Mouse (Mus musculus) midbrain, embryonic 16.5 days (tissue): ENCODE measurements around the gene Plekhm2. TPM values are rescaled to one million over a fixed set of nuclear protein-coding genes. Genes with fewer than 3 reads are reported as not detected.

Experiments
- ATAC-seq: fragments of 200-750 bp; cut with Nextera tagmentation; 2 replicates; pipeline ENCODE4 v1.8.0; 2017; ENCODE audit warnings: moderate TSS enrichment
- H3K27ac ChIP-seq: fragments of 300-500 bp; sonication (generic); 2 replicates; pipeline ENCODE4 v1.5.1; 2014; ENCODE audit warnings: mild to moderate bottlenecking, low read length, mixed read lengths
- H3K27me3 ChIP-seq: fragments of 300-500 bp; sonication (generic); 2 replicates; pipeline ENCODE4 v1.6.1; 2014; ENCODE audit warnings: low read depth, low read length, mixed read lengths; ENCODE audit not compliant: control insufficient read depth, insufficient read depth
- H3K36me3 ChIP-seq: fragments of 300-500 bp; sonication (generic); 2 replicates; pipeline ENCODE4 v1.6.1; 2014; ENCODE audit warnings: mild to moderate bottlenecking, low read length, moderate library complexity, mixed read lengths; ENCODE audit not compliant: control insufficient read depth, insufficient read depth
- H3K4me1 ChIP-seq: fragments of 300-500 bp; sonication (generic); 2 replicates; pipeline ENCODE4 v1.6.1; 2014; ENCODE audit warnings: mild to moderate bottlenecking, low read length, mixed read lengths; ENCODE audit not compliant: control insufficient read depth, insufficient read depth
- H3K4me2 ChIP-seq: fragments of 300-500 bp; sonication (generic); 2 replicates; pipeline ENCODE4 v1.6.1; 2014; ENCODE audit warnings: mild to moderate bottlenecking, low read length, mixed read lengths
- H3K4me3 ChIP-seq: fragments of 300-500 bp; sonication (generic); 2 replicates; pipeline ENCODE4 v1.5.1; 2014; ENCODE audit warnings: low read depth, mild to moderate bottlenecking, low read length, moderate library complexity, mixed read lengths
- H3K9ac ChIP-seq: fragments of 300-500 bp; sonication (generic); 2 replicates; pipeline ENCODE4 v1.6.1; 2014; ENCODE audit warnings: low read depth, low read length, mixed read lengths
- H3K9me3 ChIP-seq: fragments of 300-500 bp; sonication (generic); replicated peaks from 2 replicates; pipeline ENCODE4 v1.6.1; 2014; ENCODE audit warnings: mild to moderate bottlenecking, low read length, mixed read lengths; ENCODE audit not compliant: control insufficient read depth, poor library complexity, severe bottlenecking
- WGBS: fragments of 180-500 bp; shearing (Covaris S2); extraction: QIAGEN DNeasy Blood & Tissue Kit; methylation state at CpG from one replicate; pipeline ENCODE4 v1.1.7; 2014; 5-methylcytosine and 5-hydroxymethylcytosine counted together
- polyA plus RNA-seq: library from polyadenylated mRNA; unstranded; fragments of >200 nt; fragmentation: Nextera tagmentation; extraction: Ambion mirVana; gene quantifications from 2 replicates; pipeline ENCODE4 v1.2.1, GENCODE M21; 2015

Plekhm2 gene
- polyA plus RNA-seq, 1 experiment from 2014 or later = 7.9 TPM

GRCm38 (mm10) chr4:141631250-141631649 lies 33.4 kb downstream of the Plekhm2 start:
- Histone ChIP-seq H3K9me3 (no peaks in the 10 kb centered on the region), H3K4me1 (no peaks in the 10 kb centered on the region), H3K4me2 (no peak overlapping the region), H3K9ac (no peak overlapping the region), H3K36me3 (peaks cover 60% of the 10 kb centered on the region), H3K4me3 (no peak overlapping the region), H3K27me3 (no peaks in the 10 kb centered on the region), H3K27ac (no peak overlapping the region)
- WGBS = 96% methylated on average over 20 of the region's 20 CpGs
- no peak for ATAC-seq

DNA sequence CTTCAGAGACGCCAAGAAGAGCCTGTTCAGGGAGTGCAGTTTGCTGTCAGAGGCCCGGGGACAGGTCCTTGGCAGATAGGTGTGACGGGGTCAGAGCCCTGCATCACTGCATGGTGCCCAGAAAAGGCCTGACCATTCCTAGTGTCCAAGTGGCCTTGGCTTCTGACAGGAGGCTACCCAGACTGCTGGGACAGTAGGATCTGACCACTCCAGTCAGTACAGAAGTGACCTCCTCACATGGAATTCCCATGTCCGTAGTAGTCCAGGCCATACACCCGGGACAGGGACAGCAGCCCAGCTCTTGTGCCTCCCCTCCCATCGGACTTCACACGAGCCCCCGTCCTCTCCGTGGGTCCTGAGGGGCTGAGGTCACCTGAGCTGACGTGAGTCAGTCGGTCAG lies 34.7 kb downstream of the Plekhm2 start:
- Histone ChIP-seq H3K27me3 (no peaks in the 10 kb centered on the region), H3K4me1 (no peaks in the 10 kb centered on the region), H3K36me3 (peaks cover 66% of the 10 kb centered on the region), H3K9me3 (no peaks in the 10 kb centered on the region), H3K9ac (no peak overlapping the region), H3K4me3 (no peak overlapping the region), H3K27ac (no peak overlapping the region), H3K4me2 (no peak overlapping the region)
- WGBS = 92% methylated on average over 11 of the region's 11 CpGs
- ATAC-seq = no peak

DNA sequence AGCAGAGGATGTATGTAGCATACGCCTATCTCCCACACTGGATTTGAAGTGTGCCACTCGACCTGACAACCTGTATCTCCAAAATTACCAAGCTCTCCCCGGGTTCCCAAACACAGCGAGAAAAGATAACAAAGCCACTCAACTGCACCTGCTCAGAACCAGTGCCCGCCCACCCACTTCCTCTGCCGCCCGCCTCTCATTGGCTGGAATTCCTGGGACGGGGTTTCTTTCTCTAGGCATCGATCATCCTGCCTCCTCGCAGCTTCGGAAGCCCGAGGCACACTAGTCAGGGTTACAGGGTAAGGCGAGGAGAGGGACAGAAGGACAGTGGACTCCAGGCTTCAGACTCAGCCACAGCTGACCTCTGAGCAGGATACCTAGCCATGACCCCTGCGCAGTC lies 36.0 kb downstream of the Plekhm2 start:
- Histone ChIP-seq H3K9ac (no peak overlapping the region), H3K27me3 (no peaks in the 10 kb centered on the region), H3K4me2 (no peak overlapping the region), H3K4me3 (no peak overlapping the region), H3K36me3 (peaks cover 65% of the 10 kb centered on the region), H3K4me1 (no peaks in the 10 kb centered on the region), H3K9me3 (no peaks in the 10 kb centered on the region), H3K27ac (no peak overlapping the region)
- no peak for ATAC-seq
- 87% methylated on average over 14 of the region's 14 CpGs for WGBS

- Histone ChIP-seq H3K4me1 (no peaks in the 10 kb centered on the region), H3K4me3 (no peak overlapping the region), H3K27me3 (no peaks in the 10 kb centered on the region), H3K9ac (no peak overlapping the region), H3K36me3 (peaks cover 61% of the 10 kb centered on the region), H3K9me3 (no peaks in the 10 kb centered on the region), H3K4me2 (no peak overlapping the region), H3K27ac (no peak overlapping the region)
- no peak for ATAC-seq
- 86% methylated on average over 5 of the region's 5 CpGs for WGBS
These were observed 37.2 kb downstream of the Plekhm2 start for GRCm38 (mm10) chr4:141627502-141627901.

DNA sequence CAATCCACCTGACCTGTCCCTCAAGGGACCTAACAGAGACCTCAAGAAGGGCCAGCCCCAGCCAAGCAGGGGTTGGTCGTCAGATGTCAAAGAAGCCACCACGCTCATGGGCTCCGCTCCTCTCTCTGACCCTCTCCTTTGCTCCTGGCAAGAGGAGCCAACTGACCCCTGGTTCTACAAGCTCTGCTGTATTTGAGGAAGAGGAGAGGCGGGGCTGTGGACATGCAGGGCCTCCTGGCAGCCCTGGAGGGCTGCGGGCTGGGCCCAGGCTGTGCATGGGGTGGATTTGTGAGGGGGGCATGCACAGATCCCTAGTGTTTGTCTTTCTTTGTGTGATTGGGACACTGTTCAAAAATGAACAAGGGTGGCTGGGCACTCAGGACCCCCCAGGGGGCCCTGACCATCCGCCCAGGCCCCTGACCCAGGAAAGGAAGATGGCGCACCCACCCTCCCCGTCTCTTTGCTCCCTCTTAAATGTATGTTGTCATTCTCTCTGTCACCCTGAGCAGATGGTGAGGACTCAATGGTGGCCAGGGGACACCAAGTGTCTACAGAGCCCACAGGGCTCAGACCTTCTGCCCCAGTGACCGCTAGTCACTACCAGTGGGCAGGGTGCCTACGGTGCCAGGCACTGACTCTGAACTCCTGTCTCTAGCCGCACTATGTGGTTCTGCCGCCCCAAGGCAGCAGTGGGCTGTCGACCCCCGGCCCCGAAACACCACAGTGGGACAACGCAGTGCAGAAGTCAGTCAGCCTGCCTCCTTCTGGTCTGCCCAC lies 38.7 kb downstream of the Plekhm2 start:
- H3K4me2 ChIP-seq = no peak overlapping the region
- peaks cover 46% of the 10 kb centered on the region for H3K36me3 ChIP-seq
- WGBS = 93% methylated on average over 16 of the region's 16 CpGs
- no peak overlapping the region for H3K4me3 ChIP-seq
- H3K9ac ChIP-seq = no peak overlapping the region
- H3K27me3 ChIP-seq = no peaks in the 10 kb centered on the region
- no peaks in the 10 kb centered on the region for H3K9me3 ChIP-seq
- H3K4me1 ChIP-seq = no peaks in the 10 kb centered on the region
- ATAC-seq = no peak
- H3K27ac ChIP-seq = no peak overlapping the region

- Histone ChIP-seq H3K36me3 (peaks cover 39% of the 10 kb centered on the region), H3K4me1 (no peaks in the 10 kb centered on the region), H3K27me3 (no peaks in the 10 kb centered on the region), H3K9me3 (no peaks in the 10 kb centered on the region), H3K4me2 (no peak overlapping the region), H3K9ac (no peak overlapping the region), H3K27ac (no peak overlapping the region; the same call in 1 of the 2 replicates), H3K4me3 (no peak overlapping the region)
- WGBS = 78% methylated on average over 19 of the region's 19 CpGs
- ATAC-seq = no peak
These were observed 39.5 kb downstream of the Plekhm2 start for GRCm38 (mm10) chr4:141624983-141625773.

DNA sequence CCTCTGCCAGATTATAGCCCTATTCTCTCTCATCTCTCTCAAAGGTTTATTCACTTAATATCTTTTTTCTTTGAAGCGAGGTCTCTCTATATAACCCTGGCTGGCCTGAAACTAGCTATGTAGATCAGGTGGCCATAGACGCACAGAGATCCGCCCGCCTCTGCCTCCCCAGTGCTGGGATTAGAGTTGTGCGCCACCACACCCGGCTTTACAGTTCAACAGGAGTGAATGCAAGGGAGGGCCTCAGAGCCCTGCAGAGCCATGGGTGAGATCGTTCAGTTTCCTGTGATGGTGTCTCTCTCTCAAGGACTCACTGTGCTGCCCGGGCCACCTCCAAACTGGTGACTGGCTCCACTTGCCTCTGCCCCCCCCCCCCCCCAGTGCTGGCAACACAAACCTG lies 40.6 kb downstream of the Plekhm2 start:
- ATAC-seq = no peak
- no peak overlapping the region for H3K4me2 ChIP-seq
- H3K4me1 ChIP-seq = no peaks in the 10 kb centered on the region
- no peak overlapping the region for H3K9ac ChIP-seq
- H3K36me3 ChIP-seq = peaks cover 28% of the 10 kb centered on the region
- H3K4me3 ChIP-seq = no peak overlapping the region
- 90% methylated on average over 8 of the region's 8 CpGs for WGBS
- H3K27me3 ChIP-seq = no peaks in the 10 kb centered on the region
- no peaks in the 10 kb centered on the region for H3K9me3 ChIP-seq
- H3K27ac ChIP-seq = no peak overlapping the region

DNA sequence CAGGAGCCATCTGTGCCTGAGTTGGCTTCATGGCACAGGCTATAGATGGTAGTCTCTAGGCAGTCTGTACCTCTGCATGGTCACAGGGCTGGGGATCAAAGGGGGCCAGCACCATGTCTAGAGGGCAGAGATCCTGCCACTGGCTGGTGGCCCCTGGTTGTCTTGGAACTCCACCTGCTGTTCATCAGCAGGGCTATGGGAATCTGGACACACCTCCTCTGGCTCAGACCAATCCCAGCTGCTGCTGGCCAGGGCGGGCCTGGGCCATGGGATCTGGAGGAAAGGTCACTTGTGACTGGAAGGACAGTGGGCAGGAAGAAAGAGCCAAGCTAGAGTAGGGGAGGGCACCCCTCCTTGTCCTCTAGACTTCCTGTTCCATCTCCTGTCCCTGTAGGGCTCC lies 41.0 kb downstream of the Plekhm2 start, which contains the start of gene Slc25a34:
Gene Slc25a34, minus strand, starts transcription at position 156 of the 400 bp plus-strand sequence.
- Histone ChIP-seq H3K9me3 (no peaks in the 10 kb centered on the region), H3K4me2 (no peak within 1 kb of the TSS), H3K27ac (no peak within 1 kb of the TSS), H3K4me3 (no peak within 1 kb of the TSS), H3K27me3 (no peaks in the 10 kb centered on the region), H3K9ac (no peak within 1 kb of the TSS), H3K36me3 (peaks cover 24% of the 10 kb centered on the region), H3K4me1 (no peaks in the 10 kb centered on the region)
- 0 out of 2 replicates have a peak, but pooled peaks have one; percentile 36 for ATAC-seq
- 67% methylated on average over 1 of the region's 1 CpGs for WGBS

DNA sequence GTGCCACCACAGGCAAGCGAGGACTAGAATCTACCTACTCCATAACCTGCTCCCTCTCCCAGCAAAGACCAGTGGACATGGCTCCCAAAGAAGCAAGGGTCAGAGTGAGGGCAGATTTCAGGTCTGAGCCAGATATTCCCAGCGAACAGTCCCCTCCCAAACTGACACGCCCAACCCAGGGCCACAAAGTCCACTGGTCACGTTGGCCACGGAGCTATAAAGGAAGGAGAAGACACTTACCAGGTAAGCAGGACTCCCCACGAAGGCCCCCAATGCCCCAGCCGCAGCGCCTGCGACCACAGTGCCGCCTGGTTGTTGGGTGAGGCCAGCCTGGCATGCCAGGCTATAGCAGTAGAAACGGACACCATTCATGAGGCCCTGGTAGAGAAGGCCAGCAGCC lies 41.7 kb downstream of the Plekhm2 start:
- Histone ChIP-seq H3K9me3 (no peaks in the 10 kb centered on the region), H3K27me3 (no peaks in the 10 kb centered on the region), H3K4me2 (no peak overlapping the region), H3K27ac (no peak overlapping the region), H3K36me3 (peaks cover 23% of the 10 kb centered on the region), H3K4me1 (no peaks in the 10 kb centered on the region), H3K4me3 (no peak overlapping the region), H3K9ac (no peak overlapping the region)
- ATAC-seq = no peak
- WGBS = 88% methylated on average over 11 of the region's 11 CpGs
